Mouse (Mus musculus) thymus, postnatal 36 days (tissue): ENCODE results near the gene Gpr158.
"Not testable (repeated sequence)": the region's sequence is repeated elsewhere in the genome, so short reads cannot be mapped to it uniquely, and the experiment has no call there.

Experiments
- DNase-seq, 2 experiments: peaks; one replicate each; pipeline ENCODE4 v3.0.0; 2022; ENCODE audit warnings: mixed read lengths in 2 of 2

Gene Gpr158

DNA sequence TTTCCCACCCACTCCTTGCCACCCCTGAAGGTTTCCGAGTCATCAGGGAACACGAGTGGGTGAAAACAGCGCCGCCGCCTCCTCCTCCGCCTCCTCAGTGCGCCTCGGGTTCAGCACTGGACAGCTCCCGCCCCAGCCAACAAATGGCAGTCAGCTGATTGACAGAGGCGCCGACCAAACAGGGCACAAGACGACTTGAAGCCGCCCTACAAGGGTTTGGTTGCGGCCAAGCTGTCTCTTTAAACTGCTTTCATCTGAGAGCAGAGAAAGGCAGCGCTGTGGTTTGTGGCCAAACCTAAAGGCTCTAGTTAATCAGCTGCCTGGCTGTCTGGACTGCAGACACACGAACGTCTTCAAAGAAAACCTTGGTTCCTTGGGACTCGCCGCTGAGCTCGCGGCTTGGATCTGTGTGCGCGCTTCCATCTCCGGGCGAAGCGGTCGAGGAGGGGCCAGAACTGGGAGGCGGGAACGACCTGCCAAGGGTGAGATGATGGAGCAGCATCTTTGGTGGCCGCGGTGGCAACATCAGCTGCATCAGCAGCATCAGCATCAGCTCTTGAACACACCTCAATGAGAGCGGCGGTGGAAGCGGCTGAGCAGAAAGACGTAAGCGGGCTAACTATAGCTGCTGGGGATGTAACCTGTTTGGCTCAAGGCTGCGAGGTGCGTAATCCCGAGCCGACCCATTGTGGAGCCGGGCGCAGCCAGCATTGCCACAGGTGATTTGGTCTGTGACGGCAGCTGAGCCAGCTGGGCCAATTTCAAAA is at the start of gene Gpr158:
Gene Gpr158 (plus strand): TSS at position 198 of the 767 bp plus-strand sequence.
- DNase-seq: peak; percentile 14

GRCm38 (mm10) chr2:21343821-21344220 is 23.5 kb upstream of the Gpr158 start:
- DNase-seq: no peak

GRCm38 (mm10) chr2:21368351-21369170 is 1.2 kb downstream of the Gpr158 start:
- DNase-seq: no peak

DNA sequence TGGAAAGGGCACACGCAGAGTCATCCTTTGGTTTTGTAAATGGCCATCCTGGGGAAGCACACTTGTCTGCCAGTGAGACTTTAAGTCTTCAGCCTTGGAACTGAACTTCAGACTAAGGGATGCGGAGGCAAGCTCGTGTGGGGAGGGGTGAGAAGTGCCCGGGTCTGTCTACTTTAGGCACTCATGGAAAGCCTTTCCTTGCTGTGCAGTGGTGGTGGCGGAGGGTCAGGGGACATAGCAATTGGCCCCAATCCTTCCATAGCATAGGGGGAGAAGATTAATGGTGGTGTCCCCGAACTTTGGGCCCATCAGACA is 1.8 kb downstream of the Gpr158 start:
- DNase-seq: no peak

GRCm38 (mm10) chr2:21369556-21369955 is 2.2 kb downstream of the Gpr158 start:
- DNase-seq: no peak

- DNase-seq: no peak
Measured at GRCm38 (mm10) chr2:21379516-21379915, 12.2 kb downstream of the Gpr158 start.

DNA sequence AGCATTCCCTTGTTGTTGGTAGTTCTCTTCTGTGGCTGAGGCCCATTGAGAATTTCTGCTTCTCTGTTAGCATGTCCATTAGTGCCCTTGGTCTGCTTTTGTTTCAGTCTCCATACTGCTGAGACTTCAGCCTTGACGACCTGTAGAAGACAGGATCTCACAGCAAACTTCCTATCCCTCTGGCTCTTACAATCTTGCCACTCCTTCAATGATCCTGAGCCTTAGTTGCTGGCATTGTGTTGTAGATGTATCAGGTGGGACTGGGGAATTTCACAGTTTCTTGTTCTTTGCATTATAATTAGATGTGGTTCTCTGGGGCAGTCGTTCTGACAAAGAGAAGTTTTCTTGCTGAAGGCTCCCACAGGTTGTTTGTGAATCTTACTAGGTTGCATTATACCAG is 25.4 kb downstream of the Gpr158 start:
- DNase-seq: no peak

- DNase-seq: no peak
Measured at GRCm38 (mm10) chr2:21397347-21397746, 30.0 kb downstream of the Gpr158 start.

- no peak for DNase-seq
Measured at GRCm38 (mm10) chr2:21399657-21400056, 32.3 kb downstream of the Gpr158 start.

- DNase-seq: no peak
Measured at GRCm38 (mm10) chr2:21405617-21406016, 38.3 kb downstream of the Gpr158 start.

- no peak for DNase-seq
Measured at GRCm38 (mm10) chr2:21407443-21407985, 40.2 kb downstream of the Gpr158 start.

GRCm38 (mm10) chr2:21408821-21409220 is 41.5 kb downstream of the Gpr158 start:
- no peak for DNase-seq

GRCm38 (mm10) chr2:21430288-21430687 is 62.9 kb downstream of the Gpr158 start:
- DNase-seq: no peak

DNA sequence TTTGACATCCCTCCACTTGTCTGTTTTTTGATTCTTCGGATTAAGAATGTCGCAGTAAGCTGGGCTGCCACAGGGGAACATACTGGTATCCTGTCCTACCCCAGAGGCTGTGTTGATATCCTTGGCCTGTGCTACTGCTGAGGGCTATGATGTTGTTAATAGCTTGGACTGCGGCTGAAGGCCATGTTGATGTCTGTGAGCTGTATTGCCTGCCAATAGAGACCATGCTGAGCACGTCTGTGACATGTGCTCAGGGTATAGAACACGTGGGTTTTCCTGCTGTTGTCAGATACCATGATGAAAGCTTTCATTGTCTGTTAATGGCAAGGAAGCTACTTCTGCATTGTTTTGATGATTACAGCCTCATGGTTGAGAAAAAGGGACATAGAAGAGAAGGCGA is 63.8 kb downstream of the Gpr158 start:
- no peak for DNase-seq

DNA sequence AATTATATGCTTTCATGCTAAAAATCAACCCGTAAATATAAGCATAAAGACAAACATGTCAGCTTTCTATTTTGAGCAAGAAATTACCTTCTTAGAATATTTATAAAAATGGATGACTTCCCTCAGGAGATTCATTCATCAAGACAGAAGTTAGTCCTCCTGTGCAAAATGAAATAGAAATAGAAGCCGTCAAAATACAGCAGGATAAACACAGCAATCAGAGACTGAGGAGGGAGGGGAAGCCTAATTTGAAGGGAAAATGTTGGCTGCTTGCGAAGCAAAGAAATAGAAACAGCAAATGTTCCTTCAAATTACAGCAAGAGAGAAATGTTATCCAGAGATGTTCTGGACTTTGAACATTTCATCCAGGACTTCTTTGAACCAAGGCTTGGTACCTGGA is 72.3 kb downstream of the Gpr158 start:
- DNase-seq: no peak

DNA sequence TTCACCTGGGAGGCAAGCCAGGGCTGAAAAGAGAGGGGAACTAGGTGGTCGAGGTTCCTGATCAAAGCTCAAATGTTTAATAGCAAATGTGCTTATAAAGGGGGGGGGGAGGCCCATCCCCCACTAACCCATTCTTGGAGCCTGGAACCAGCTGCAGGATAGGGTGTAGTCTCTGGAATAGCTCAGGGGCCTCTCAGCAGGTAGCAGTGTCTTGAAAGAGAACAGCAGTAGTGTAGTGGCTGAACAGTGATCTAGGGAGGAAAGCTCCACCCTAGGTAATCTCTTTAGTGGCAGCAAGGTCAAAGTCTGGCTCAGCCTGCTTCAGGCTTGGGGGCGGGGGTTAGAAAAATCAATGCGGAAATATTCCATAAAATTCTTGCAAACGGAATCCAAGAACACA is 93.3 kb downstream of the Gpr158 start:
- not testable (repeated sequence) for DNase-seq

DNA sequence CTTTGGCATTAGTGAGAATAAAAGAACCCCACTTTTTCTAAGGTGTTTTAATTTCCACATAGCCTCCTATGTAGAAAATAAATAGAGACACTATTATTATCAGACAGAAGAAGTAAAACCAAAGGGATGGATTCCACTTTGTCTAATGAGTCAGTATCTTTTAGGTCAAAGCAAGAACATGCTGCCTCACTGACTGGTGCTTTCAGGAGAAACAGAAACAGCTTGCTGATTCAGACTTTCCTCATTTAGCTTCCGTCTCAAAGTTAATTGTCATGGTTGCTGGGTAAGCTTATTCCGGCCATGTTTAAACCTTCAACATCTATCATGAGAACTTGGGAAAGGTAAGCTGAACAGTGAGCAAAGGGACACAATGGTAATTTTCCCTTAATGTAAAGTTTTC is 107.6 kb downstream of the Gpr158 start:
- no peak for DNase-seq

DNA sequence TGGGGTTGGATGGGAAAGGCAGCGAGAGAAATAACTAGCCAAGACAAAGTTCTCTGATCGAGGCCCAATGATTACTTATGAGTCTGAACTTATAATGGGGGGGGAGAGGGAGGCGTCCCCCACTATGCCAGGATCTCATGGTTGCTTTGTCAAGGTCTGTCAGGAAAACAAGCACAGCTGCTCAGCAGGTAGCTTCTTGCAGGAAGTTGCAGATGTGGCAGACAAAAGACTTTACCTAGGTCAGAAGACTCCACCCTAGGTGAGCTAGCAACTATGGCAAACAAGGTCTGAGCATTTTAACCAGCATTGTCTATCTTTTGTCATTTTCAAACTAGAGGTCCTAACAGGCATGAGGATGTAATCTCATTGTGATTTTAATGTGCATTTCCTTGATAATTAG is 129.5 kb downstream of the Gpr158 start:
- DNase-seq: no peak

DNA sequence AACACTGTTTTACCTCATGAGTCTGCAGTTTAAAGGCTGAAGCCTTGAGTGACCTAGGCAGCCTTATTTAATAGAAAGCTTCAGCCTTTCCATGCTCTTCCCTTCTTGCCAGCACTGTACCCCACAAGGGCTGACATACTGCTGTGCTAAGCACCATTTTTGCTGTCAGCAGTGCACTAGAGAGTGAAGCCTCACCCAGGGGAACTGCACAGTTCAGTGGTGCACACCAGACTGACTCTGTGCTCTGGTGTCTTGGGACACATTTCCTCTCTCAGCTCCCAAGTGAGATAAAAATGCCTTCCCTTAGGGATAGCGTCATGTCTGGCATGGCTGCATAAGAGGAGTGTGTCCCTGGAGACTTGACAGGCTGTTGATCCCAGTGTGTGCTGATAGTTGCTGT is 130.6 kb downstream of the Gpr158 start:
- DNase-seq: no peak

DNA sequence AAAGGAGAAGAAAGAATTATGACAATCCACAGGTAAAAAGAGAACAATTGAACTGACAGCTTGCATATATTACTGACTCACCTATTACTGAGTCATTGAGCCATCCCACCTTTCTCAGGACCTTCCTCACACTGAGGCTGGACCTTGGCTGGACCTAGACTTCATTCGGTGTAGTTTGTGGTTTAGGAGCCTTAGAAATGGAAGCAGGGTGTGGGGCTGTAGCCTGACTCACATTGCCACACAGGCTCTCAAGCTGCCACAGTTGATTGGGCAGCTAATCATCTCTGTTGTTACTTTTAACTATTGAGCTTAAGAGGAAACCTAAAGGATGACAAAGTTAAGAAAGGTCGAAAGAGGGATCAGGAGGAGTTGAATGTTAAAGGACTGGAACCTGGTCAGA is 132.1 kb downstream of the Gpr158 start:
- no peak for DNase-seq

DNA sequence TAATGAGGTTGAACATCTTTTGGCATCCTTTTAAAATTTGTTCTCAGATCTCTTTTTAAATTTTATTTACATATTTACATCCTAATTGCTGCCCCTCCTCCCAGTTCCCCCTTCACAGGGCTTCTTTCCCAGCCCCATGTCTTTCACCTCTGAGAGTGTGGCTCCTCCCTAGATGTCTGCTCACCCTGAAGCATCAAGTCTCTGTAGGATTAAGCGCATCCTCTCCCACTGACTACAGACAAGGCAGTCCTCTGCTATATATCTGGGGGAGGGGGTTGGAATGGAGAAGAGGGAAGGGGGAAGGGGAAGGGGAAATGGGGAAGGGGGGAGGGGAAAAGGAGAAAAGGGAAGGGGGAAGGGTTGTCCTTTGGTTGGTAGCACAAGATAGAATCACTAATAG is 140.1 kb downstream of the Gpr158 start:
- no peak for DNase-seq

DNA sequence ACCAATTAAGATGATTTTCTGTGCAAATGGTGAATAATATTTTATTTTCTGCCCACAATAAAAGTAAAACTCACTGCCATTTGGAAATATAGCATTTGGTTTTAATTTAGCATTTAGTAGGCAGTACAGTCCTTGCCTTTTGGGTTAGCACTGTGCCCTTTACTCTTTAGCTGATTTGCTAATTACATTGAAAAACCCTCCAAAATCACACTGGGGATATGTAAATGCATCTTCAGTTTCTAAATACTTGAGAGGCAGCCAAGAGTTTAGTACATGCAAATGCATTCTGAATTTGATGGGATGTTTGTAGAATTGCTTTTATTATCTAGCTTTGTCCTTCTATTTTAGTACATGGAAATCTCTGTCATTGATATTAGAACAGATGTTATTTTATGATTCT is 163.4 kb downstream of the Gpr158 start:
- no peak for DNase-seq

DNA sequence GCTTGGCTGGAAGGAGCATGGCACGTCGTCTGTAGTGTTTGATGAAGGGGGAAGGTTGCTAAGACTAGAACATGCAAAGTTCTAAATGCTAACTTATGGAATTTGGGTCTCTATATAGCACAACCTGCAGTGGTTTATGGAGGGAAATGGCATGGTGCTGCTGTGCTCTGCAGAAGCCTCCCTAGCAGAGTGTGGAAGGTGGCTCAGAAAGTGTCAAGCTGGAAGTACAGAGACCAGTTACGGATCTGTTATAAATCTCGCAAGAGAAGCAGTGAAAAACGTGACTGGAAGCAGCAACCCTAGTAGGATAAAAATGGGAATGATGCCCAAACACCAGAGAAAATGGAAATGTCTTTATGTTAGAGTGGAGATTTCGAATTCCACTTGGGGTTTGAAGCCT is 251.8 kb downstream of the Gpr158 start:
- DNase-seq: no peak

- DNase-seq: no peak
Measured at GRCm38 (mm10) chr2:21632136-21632535, 264.8 kb downstream of the Gpr158 start.
